35 mouse cellular contexts compared by ENCODE assay signal in the genomic region with DNA sequence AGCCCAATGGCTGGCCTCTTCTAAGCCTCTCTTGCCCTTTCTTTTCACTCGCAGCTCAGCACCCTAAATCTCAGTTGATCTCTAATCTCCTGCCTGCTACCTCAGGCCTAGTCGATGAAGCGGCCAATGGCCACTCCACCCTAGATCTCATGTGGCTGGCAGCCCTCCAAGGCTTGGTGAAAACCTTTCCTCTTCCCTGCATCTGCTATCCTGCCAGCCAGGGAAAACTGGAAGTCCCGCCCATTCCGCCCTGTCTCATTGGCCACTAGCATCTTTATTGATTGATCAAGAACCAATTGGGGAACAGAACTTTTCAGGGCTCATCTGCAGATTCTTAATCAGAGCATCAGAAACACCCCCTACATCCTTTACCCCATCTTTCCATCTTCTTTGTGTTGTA.
A peak's percentile ranks its signal among the peaks of the same experiment; 100 is the strongest.
DNase-seq lines count a peak whose midpoint lies in the region; ATAC-seq and TF ChIP-seq lines count a peak whose summit lies in the region.
"Had no signal": no experiment of that assay in that cellular context is flagged by ENCODE, and none has a peak within 500 bp of the region (broad histone marks: within the 10 kb centered on the region; RNA-seq: fewer than 3 reads in every experiment).

No protein-coding gene starts in this region.

- H3K27ac ChIP-seq in hindbrain, embryonic 15.5 days (replicated peaks), result no peak overlapping the region
- no peak overlapping the region for H3K27ac ChIP-seq in hindbrain, embryonic 11.5 days (ENCODE audit: low read depth, low read length)
- H3K27ac ChIP-seq in ES-E14 (ENCODE audit: insufficient read depth, low read depth, low read length, poor library complexity, severe bottlenecking), result no peak overlapping the region
- no peak overlapping the region for H3K27ac ChIP-seq in lung, postnatal 0 days (ENCODE audit: low read length)
- H3K27ac ChIP-seq: embryonic facial prominence, embryonic 13.5 days; forebrain, embryonic 10.5 days; heart, adult 2 months; hindbrain, embryonic 10.5 days; left cerebral cortex, adult 2 months; liver, embryonic 12.5 days; macrophage; neural tube, embryonic 12.5 days had no signal

- H3K4me3 ChIP-seq in hindbrain, embryonic 15.5 days, result no peak overlapping the region
- no peak overlapping the region for H3K4me3 ChIP-seq in hindbrain, embryonic 11.5 days (ENCODE audit: low read depth, low read length)
- H3K4me3 ChIP-seq in ES-E14 (ENCODE audit: insufficient read depth in 1 of 2, low read depth in 1 of 2, low read length in 2 of 2, poor library complexity in 1 of 2, severe bottlenecking in 1 of 2), result peak overlapping the region in 1 of 2 experiments; percentile 44; a peak in 2 of 4 replicates
- no peak overlapping the region for H3K4me3 ChIP-seq in lung, postnatal 0 days (ENCODE audit: low read depth, low read length)
- H3K4me3 ChIP-seq: embryonic facial prominence, embryonic 13.5 days; forebrain, embryonic 10.5 days; heart, adult 2 months; heart, embryonic 12.5 days; hindbrain, embryonic 10.5 days; left cerebral cortex, adult 2 months; liver, embryonic 12.5 days; myocyte; neural tube, embryonic 12.5 days had no signal

- H3K9ac ChIP-seq in hindbrain, embryonic 15.5 days, result no peak overlapping the region
- no peak overlapping the region for H3K9ac ChIP-seq in hindbrain, embryonic 11.5 days (ENCODE audit: low read depth, low read length)
- no peak overlapping the region for H3K9ac ChIP-seq in ES-E14 (ENCODE audit: insufficient read depth, low read depth, low read length, poor library complexity, severe bottlenecking)
- H3K9ac ChIP-seq in lung, postnatal 0 days (replicated peaks; ENCODE audit: low read depth), result no peak overlapping the region
- H3K9ac ChIP-seq: embryonic facial prominence, embryonic 13.5 days; forebrain, postnatal 0 days; heart, embryonic 12.5 days; liver, embryonic 12.5 days; liver, postnatal 0 days; neural tube, embryonic 12.5 days had no signal

- in situ Hi-C loops in ES-E14 (cut with MboI; ENCODE audit: low sequenced_read_pairs in 2 of 2, unreplicated experiment in 2 of 2), result no loop called here

- WGBS in hindbrain, embryonic 15.5 days, result 80% methylated on average over 5 of the region's 5 CpGs
- WGBS in hindbrain, embryonic 11.5 days, result 86% methylated on average over 5 of the region's 5 CpGs
- WGBS in lung, postnatal 0 days, result 76% methylated on average over 5 of the region's 5 CpGs

- H3K9me3 ChIP-seq in hindbrain, embryonic 15.5 days, result no peaks in the 10 kb centered on the region
- H3K9me3 ChIP-seq in hindbrain, embryonic 11.5 days (ENCODE audit: control insufficient read depth, low read length), result no peaks in the 10 kb centered on the region
- H3K9me3 ChIP-seq in ES-E14 (ENCODE audit: control insufficient read depth, insufficient read depth, low read depth, low read length), result no peaks in the 10 kb centered on the region
- H3K9me3 ChIP-seq in lung, postnatal 0 days (ENCODE audit: low read length), result no peaks in the 10 kb centered on the region
- H3K9me3 ChIP-seq: embryonic facial prominence, embryonic 13.5 days; forebrain, embryonic 10.5 days; G1E; heart, embryonic 12.5 days; hindbrain, embryonic 10.5 days; liver, embryonic 12.5 days; neural tube, embryonic 12.5 days had no signal

- 0 out of 2 replicates have a peak, but pooled peaks have one; percentile 30 for ATAC-seq in hindbrain, embryonic 15.5 days (ENCODE audit: low FRiP score, low read depth)
- no peak for ATAC-seq in hindbrain, embryonic 11.5 days (ENCODE audit: low FRiP score)
- no peak for ATAC-seq in lung, postnatal 0 days
- ATAC-seq: activated CD4-positive, CD25-positive, alpha-beta regulatory T cell, adult 4 months; forebrain, postnatal 0 days; intestine, postnatal 0 days; liver, embryonic 12.5 days; liver, postnatal 0 days; midbrain, embryonic 16.5 days; Patski had no signal

- no peak for TF ChIP-seq EP300 in lung, postnatal 0 days (IDR thresholded peaks at IDR 0.05)

- DNase-seq in hindbrain, embryonic 11.5 days (ENCODE audit: low spot score), result no peak
- DNase-seq in ES-CJ7 (ENCODE audit: low read depth, low spot score), result peak; percentile 23
- peak; percentile 17 for DNase-seq in ES-E14 (ENCODE audit: low read depth, low spot score)
- peak; percentile 35 for DNase-seq in brain, embryonic 14.5 days (ENCODE audit: low read depth)
- DNase-seq in lung, postnatal 0 days (ENCODE audit: low spot score), result no peak
- DNase-seq in adrenal gland, postnatal 14 days, result no peak
- no peak for DNase-seq in right cerebral cortex, postnatal 4 days
- DNase-seq: adrenal gland, adult 2 months; B cell, adult 2 months; cerebellum, adult 9-10 months; embryo, embryonic 11 days; forebrain, postnatal 0 days; heart, adult 2 months; heart, postnatal 14 days; kidney, postnatal 14 days; liver, postnatal 0 days; right cerebral cortex, postnatal 25 days; spleen, adult 18-20 months; thymus, adult 2 months; thymus, postnatal 36 days had no signal

- H3K4me2 ChIP-seq in hindbrain, embryonic 15.5 days, result no peak overlapping the region
- no peak overlapping the region for H3K4me2 ChIP-seq in hindbrain, embryonic 11.5 days (replicated peaks; ENCODE audit: low read depth, low read length)
- no peak overlapping the region for H3K4me2 ChIP-seq in lung, postnatal 0 days (replicated peaks; ENCODE audit: low read depth, low read length)
- H3K4me2 ChIP-seq: embryonic facial prominence, embryonic 13.5 days; heart, embryonic 12.5 days; liver, embryonic 12.5 days; neural tube, embryonic 12.5 days had no signal

- H3K4me1 ChIP-seq in hindbrain, embryonic 15.5 days (replicated peaks), result no peaks in the 10 kb centered on the region
- H3K4me1 ChIP-seq in hindbrain, embryonic 11.5 days (replicated peaks; ENCODE audit: control insufficient read depth, insufficient read depth, low read length), result no peaks in the 10 kb centered on the region
- no peaks in the 10 kb centered on the region for H3K4me1 ChIP-seq in ES-E14 (ENCODE audit: control insufficient read depth in 2 of 2, insufficient read depth in 2 of 2, low read length in 2 of 2, poor library complexity in 1 of 2)
- no peaks in the 10 kb centered on the region for H3K4me1 ChIP-seq in lung, postnatal 0 days (ENCODE audit: insufficient read depth, low read depth, low read length)
- H3K4me1 ChIP-seq: embryonic facial prominence, embryonic 13.5 days; forebrain, embryonic 10.5 days; heart, embryonic 12.5 days; hindbrain, embryonic 10.5 days; liver, embryonic 12.5 days; neural tube, embryonic 12.5 days had no signal

- no peaks in the 10 kb centered on the region for H3K27me3 ChIP-seq in hindbrain, embryonic 15.5 days
- H3K27me3 ChIP-seq in hindbrain, embryonic 11.5 days (ENCODE audit: control insufficient read depth, insufficient read depth, low read length), result no peaks in the 10 kb centered on the region
- H3K27me3 ChIP-seq in lung, postnatal 0 days (replicated peaks; ENCODE audit: insufficient read depth, low read length), result no peaks in the 10 kb centered on the region
- H3K27me3 ChIP-seq: embryonic facial prominence, embryonic 13.5 days; heart, embryonic 12.5 days; liver, embryonic 12.5 days; neural tube, embryonic 12.5 days; Patski had no signal

- TF ChIP-seq POLR2A in brain, embryonic 14.5 days (IDR thresholded peaks at IDR 0.05; ENCODE audit: borderline replicate concordance, extremely low read depth, insufficient read depth, insufficient read length, poor library complexity, severe bottlenecking), result no peak

- no peak for TF ChIP-seq CTCF in brain, embryonic 14.5 days (IDR thresholded peaks at IDR 0.05; ENCODE audit: borderline replicate concordance, extremely low read depth, insufficient read depth, insufficient read length)
- no peak for TF ChIP-seq CTCF in lung, postnatal 0 days (IDR thresholded peaks at IDR 0.05)

- no peaks in the 10 kb centered on the region for H3K36me3 ChIP-seq in hindbrain, embryonic 15.5 days
- no peaks in the 10 kb centered on the region for H3K36me3 ChIP-seq in hindbrain, embryonic 11.5 days (ENCODE audit: control insufficient read depth, insufficient read depth, low read length)
- H3K36me3 ChIP-seq in ES-E14 (ENCODE audit: control insufficient read depth, insufficient read depth, low read length, poor library complexity, severe bottlenecking), result no peaks in the 10 kb centered on the region
- no peaks in the 10 kb centered on the region for H3K36me3 ChIP-seq in lung, postnatal 0 days (ENCODE audit: insufficient read depth, low read length)
- H3K36me3 ChIP-seq: embryonic facial prominence, embryonic 13.5 days; forebrain, embryonic 10.5 days; G1E; heart, embryonic 12.5 days; hindbrain, embryonic 10.5 days; liver, embryonic 12.5 days; neural tube, embryonic 12.5 days had no signal

TF ChIP-seq in ES-E14, 5 proteins besides CTCF, POLR2A, EP300 and RAD21:
- TF ChIP-seq ZC3H11A (IDR thresholded peaks at IDR 0.05; ENCODE audit: borderline replicate concordance, low read depth, low read length) (no peak), CHD2 (IDR thresholded peaks at IDR 0.05; ENCODE audit: low read depth, low read length) (peak; percentile 58; the same call in 1 of the 2 replicates)

Comparison
In these comparisons a context has a peak if more than half of its experiments do, and no peak if none do; other contexts are left out.
1. DNase-seq: peak in ES-CJ7 (single experiment), ES-E14 (single experiment) and brain, embryonic 14.5 days (single experiment); none in hindbrain, embryonic 11.5 days (single experiment), lung, postnatal 0 days (single experiment), adrenal gland, postnatal 14 days (single experiment) and right cerebral cortex, postnatal 4 days (single experiment).